Mouse (Mus musculus) mouse embryonic stem cell (cell line): Measurements from ENCODE around the gene Stn1.

ENCODE experiments used
- in situ Hi-C, 2 experiments: fragments of 300-500 bp; cut with MboI; formaldehyde crosslinking; loops; 1 replicate in 1 of 2; 3 replicates in 1 of 2; pipeline ENCODE4 v1.14.3; 2019 to 2020; ENCODE audit warnings: low sequenced_read_pairs in 2 of 2, low pct_unique_long_range_greater_than_20kb in 1 of 2, mixed read lengths in 1 of 2; ENCODE audit not compliant: unreplicated experiment in 1 of 2

Gene Stn1

DNA sequence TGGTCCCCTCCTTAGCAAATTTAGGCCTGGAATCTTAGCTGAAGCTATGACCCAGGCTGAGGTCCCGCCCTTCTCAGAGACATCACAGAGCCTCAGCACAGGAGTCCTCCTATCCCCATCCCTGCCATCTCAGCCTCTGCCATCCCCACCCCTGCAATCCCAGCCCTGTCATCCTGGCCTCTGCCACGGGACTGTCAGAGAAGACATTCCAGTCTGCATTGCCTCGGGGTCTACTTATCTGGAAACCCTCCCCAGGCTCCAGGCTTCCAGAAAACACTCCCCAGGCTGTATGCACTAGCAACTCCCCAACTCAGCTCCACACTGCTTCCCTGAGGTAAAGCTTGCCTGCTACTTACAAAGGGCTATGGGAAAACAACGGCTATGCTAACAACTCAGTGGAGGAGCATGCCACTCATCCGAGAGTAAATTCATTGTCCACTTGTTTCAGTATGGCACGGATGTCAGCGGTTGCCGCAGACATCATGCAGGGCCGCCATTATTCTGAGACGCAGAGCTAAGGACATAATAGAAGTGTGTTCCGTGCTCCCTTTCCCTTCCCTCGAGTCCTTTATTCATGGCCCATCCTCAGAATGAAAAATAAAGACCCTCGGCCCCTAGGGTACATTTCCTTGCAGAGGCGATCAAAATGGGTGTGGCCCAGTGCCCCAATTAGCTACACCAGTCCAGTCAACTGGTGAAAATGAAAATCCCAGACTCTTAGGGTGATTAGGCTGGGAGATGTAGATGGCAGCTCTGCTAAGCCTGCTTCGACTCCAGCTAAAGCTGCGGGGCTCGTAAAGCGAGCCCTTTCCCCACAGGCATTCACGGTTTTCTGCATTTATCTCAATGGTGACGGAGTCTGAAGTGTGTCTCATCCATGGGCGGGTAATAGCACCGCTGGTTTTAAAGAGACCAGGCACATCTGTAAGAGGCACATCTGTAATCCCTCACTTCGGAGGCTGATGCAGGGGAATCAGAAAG lies 44.0 kb downstream of the Stn1 start:
- in situ Hi-C loops: loop anchor here in 1 of 2 experiments (25.0 kb wide), 1 partner anchor 231 kb away; no protein-coding TSS in a partner anchor

DNA sequence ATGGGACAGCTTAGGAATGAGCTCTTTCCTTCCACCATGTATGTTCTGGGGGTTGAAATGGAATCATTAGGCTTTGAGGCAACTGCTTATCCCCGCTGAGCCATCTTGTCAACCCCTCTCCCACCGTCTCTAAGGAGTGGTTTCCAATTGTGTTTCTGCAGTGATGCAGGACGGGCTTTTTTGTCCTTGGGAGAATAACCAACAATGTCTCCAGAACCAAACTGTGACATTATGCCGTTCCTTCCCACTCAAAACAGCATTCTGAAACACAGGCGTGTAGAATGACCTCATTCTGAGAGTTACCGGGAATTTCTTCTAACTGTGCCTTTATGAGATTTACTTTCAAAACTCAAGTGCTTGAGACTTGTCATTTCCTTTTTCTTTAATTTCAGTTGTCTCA lies 44.9 kb downstream of the Stn1 start:
- in situ Hi-C loops: loop anchor here in 1 of 2 experiments (25.0 kb wide), 1 partner anchor 230 kb away; no protein-coding TSS in a partner anchor

DNA sequence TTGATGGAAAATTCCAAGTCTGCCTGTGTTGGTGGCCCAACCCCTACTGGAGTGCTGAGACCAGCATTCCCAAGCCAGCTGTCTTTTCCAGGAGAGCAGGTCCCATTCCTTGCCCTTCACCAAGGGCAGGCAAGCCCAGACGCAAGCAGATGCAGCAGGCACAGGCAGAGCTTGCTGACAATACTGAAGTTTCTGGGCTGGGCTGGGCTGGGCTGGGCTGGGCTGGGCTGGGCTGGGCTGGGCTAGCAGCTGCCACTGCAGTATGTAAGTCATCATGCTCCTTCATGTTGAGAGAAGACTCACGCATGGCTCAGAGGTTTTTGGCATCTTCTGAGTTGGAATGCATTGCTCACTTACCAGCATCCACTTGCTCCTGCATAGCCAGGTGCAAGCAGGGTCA lies 45.5 kb downstream of the Stn1 start:
- in situ Hi-C loops: loop anchor here in 1 of 2 experiments (25.0 kb wide), 1 partner anchor 230 kb away; no protein-coding TSS in a partner anchor

DNA sequence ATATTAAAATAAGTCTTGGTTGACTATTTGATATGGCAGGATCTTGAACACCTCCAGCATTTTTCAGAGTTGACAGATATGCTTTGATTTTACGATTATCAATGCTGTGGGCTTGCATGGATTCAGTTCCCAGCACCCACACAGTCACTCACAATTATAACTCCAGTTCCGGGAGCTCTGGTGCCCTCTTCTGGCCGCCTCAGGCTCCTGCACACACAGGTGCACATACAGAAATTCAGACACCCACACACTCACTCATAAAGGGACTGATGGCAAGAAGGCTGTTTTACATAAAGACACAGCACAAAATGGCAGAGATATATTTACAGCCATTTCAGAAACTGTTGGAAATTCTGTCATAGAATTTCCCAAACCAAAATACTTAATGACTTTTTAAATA lies 48.1 kb downstream of the Stn1 start:
- in situ Hi-C loops: loop anchor here (5.0 to 25.0 kb wide), 3 partner anchors 127 to 227 kb away; no protein-coding TSS in a partner anchor

DNA sequence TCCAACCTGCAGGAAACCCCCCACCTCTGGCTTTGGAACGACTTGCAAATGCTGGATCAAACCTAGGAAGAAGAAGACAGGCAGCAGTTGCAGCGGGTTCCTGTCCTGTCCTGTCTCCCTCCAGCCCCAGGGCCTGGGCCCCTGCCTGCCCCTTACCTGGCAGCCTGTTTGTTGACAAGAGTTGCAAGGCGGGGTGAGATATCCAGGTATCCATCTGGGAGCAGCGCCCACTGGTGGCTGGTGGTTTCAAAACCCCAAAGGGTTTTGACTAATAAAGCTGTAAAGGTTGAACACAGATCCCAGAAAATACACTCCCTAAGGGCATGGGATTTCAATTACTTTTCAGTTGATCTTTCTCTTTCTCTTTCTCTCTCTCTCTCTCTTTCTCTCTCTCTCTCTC lies 49.1 kb downstream of the Stn1 start:
- in situ Hi-C loops: loop anchor here (5.0 to 25.0 kb wide), 3 partner anchors 126 to 226 kb away; no protein-coding TSS in a partner anchor

DNA sequence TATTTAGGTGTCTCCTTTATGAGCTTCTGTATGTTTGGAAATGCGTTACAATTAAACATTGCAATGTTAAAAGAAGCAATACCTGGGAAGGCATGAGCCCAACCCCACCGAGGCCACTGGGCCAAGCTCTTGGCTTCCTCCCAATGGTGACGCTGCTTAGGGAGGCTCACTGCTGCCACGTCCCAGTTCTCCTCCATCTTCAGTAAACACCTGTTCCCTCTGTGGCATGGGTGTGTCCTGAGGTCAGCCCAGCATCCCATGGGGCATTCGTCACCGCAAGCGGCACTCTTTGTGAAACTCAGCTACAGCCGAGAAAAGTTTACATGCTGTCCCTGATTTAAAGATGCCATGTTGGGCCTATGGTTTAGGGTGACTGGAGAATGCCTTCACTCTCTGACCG lies 49.7 kb downstream of the Stn1 start:
- in situ Hi-C loops: loop anchor here (5.0 to 25.0 kb wide), 3 partner anchors 125 to 225 kb away; no protein-coding TSS in a partner anchor

DNA sequence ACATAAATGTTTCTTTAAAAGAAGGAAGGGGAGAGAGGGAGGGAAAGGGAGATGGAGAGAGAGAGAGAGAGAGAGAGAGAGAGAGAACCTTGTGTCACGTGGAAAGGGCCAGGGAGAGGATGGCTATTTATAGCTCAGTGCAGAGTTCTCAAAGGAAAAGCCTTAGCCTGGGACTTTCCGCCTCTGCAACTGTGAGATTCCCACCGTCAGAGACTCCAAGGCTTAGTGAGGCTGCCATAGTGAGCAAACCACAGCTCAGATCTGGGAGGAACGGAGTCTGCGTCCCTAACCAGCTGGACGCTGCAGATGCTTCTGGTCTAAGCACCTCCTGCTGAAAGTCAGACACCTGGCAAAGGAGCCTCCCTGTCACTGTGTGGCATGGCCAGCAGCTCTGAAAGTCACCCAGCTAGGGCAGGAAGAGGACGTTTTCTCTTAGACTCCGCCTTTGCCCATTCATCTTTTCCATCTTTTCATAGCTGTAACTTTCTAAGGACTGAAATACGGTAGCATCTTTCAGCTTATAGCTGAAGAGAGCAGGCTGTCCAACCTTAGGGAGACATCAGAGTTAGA lies 51.2 kb downstream of the Stn1 start:
- in situ Hi-C loops: loop anchor here (5.0 to 25.0 kb wide), 3 partner anchors 124 to 224 kb away; no protein-coding TSS in a partner anchor

DNA sequence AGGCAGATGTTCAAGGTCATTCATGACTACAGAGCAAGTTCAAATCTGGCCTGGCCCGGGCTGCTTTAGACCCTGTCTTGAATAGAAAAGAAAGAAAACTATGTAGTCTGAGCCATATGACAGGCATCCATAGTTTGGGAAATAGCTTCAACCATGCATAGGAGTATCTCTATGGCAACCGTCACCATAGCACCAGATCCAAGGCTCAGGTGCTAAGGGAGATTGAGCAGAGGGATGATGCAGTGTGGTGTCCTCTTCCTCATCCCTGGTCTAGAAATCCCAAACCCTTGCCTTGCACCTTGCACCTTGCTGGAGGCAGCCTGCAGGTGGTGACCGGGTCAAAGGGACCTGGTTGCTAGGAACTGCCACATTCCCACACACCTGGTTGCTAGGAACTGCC lies 53.2 kb downstream of the Stn1 start:
- in situ Hi-C loops: loop anchor here (10.0 to 25.0 kb wide), 2 partner anchors 209 to 222 kb away; no protein-coding TSS in a partner anchor

DNA sequence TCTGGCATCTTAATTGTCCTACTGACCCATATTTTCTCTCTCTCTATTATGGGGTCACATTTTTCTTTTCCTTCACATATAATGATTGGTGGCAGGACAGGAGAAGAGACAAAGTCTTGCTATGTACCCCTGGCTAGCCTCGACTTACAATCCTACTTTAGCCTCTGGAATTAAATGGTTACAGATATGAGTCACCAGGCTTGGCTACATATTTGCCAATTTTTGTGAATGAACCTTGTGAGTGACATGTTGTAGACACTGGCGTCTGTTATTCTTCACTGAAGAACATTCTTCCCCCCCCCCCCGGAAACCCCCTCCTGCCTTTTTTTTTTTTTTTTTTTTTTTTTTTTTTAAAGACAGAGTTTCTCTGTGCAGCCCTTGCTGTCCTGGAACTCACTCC lies 54.0 kb downstream of the Stn1 start:
- in situ Hi-C loops: loop anchor here (10.0 to 25.0 kb wide), 2 partner anchors 209 to 221 kb away; no protein-coding TSS in a partner anchor

DNA sequence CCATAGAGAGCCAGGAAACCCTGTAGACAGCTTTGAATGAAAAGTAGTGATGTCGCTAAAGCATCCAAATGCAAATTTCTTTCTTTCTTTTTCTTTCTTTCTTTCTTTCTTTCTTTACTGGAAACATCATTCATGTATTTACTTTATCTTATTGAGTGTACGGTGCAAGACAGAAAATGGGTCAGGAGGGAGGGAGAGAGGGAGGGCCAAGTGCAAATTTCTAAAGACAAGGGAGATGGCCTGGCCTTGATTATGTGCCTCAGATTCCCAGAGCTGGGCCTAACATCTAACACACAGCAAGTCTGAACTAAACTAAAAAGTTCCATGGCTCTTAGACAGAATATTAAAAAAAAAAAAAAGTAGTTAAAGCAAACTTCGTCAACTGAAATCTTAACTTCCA lies 63.9 kb downstream of the Stn1 start:
- in situ Hi-C loops: no loop called here

DNA sequence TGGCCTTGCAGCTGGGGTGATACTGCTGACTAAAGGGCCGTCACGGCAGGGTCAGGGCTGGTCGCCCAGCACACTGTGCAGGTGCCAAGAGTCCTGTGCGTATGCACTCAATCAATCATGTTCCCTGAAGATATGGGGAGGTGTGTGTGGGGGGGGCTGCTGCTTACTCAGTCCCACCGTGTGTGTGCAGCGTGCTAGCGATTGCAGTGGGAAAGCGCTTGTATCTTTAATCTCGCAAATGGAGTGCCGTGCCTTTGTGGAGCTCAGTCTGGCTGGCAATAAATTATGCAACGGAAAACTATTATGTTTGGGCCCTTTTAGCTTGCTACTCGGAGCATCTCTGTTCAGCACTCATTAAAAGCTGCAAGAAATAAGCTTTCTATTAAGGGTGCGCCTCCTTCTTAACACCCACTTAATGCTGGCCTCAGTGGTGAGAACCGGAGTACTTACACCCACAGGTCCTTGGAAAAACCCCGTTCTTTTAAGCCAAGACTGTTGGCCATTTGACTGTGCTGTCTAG lies 64.4 kb downstream of the Stn1 start:
- in situ Hi-C loops: no loop called here

DNA sequence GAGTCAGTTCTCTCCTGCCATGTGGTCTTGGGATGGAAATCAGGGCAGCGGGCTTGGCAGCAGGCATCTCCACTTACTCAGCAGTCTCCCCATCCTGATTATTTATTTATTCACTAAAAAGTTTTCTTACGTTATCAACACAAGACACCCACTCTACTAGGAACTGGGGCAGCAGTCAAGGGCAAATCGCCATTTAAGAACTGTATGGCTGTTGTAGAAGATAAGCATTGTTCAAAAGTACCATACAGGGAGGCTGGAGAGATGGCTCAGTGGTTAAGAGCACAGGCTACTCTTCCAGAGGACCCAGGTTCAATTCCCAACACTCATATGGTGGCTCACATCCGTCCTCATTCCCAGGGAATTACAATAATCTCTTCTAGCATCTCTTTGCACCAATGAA lies 65.5 kb downstream of the Stn1 start:
- in situ Hi-C loops: no loop called here

DNA sequence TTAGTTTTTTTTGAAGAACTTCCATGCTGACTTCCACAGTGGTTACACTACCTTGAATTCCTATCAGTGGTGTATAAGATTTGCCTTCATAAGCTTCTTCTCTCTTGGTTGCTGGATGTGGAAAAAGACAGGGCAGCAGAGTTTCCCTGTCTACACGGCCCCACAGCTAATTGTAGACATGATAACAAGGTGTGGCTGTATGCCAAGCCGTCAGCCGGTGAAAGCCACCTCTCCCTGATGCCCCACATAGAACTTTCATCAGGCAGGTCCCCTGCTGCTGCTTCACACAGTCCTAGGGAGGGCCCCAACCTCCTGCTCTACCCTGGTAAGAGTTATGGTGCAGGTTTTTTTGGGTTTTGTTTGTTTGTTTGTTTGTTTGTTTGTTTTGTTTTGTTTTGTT lies 68.6 kb downstream of the Stn1 start:
- in situ Hi-C loops: loop anchor here in 1 of 2 experiments (10.0 kb wide), 1 partner anchor 104 kb away; no protein-coding TSS in a partner anchor

DNA sequence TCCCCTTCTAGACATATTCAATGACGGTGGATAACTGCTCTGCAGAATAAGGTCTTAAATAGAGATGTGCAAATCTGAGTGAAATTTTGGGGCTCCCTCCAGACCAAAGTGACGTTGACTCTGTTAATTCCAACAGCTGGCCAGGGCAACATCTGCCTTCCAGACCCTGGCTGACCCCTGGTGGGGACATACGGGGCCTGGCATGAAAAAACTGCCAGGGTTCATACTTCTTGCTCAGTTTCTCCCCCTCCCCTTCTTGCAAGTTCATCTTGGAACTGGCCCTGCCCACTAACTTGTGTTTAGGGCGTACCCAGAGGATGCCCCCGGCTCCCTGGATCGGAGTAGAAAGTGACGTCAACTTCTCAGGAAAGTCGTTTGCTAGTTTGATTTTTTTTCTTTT lies 70.5 kb downstream of the Stn1 start:
- in situ Hi-C loops: loop anchor here in 1 of 2 experiments (10.0 kb wide), 1 partner anchor 102 kb away; no protein-coding TSS in a partner anchor

DNA sequence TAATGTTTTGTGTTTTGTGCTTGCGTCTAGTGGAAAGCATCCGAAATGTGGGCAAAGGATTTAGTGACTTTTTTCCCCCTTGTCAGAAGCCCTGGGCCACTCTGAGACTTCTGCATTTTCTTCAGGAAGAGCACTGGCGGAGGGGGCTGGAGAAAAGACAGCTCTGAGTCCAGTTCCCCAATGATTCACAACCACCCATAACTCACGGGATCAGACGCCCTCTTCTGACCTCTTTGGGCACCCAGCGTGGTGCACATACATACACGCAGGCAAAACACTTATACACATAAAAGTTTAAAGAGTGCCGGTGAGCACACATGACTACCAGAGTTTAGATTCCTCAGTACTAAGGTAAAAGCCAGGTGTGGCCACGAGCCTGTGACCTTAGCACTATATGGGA lies 71.8 kb downstream of the Stn1 start:
- in situ Hi-C loops: loop anchor here in 1 of 2 experiments (10.0 kb wide), 1 partner anchor 101 kb away; no protein-coding TSS in a partner anchor

DNA sequence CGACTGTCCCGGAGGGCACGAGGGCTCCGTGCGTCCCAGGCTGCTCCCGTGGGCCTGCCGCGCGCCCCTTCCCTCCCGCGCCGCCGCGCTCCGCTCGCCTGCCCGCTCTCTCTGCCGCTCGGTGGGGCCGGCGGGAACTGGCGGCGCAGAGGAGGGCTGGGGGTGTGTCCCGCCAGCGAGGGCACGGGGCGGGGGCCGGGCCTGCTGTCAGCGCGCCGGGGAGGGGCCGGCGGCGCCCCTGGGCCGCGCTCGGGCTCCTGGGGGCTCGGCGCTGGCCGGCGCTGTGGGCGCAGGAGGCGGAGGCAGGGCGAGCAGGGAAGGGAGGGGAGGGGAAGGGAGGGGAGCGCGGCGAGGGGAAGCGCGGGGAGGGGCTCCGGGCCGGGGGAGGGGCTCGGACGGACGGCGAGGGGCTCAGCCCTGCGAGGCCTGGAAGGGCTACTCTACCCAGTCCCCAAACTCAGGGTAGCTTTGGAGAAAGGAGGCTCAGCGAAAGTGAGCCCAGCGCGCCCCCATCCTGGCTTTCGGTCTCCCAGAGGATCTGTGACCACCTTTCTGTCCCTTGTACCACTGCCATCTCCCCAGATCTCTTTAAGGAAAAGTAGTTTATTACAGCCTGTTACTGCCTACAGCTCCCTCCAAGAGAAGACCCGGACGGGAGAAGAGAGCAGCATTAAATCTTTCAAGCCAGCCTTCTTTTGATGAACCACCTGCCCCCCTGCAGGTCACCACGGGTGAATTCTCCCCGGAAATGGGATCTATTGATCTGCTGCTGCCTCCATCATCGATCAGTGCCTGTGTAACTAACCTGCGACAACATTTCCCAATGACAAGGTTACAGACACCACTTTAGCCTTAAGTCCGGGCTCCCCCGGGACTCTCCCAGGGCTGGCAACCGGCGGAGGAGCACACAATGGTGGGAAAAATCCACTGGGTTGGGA lies 72.7 kb downstream of the Stn1 start, which contains the start of gene Sh3pxd2a:
Gene Sh3pxd2a, minus strand, starts transcription at position 98 of the 938 bp plus-strand sequence.
- in situ Hi-C loops: loop anchor here in 1 of 2 experiments (10.0 kb wide), 1 partner anchor 100 kb away; no protein-coding TSS in a partner anchor

DNA sequence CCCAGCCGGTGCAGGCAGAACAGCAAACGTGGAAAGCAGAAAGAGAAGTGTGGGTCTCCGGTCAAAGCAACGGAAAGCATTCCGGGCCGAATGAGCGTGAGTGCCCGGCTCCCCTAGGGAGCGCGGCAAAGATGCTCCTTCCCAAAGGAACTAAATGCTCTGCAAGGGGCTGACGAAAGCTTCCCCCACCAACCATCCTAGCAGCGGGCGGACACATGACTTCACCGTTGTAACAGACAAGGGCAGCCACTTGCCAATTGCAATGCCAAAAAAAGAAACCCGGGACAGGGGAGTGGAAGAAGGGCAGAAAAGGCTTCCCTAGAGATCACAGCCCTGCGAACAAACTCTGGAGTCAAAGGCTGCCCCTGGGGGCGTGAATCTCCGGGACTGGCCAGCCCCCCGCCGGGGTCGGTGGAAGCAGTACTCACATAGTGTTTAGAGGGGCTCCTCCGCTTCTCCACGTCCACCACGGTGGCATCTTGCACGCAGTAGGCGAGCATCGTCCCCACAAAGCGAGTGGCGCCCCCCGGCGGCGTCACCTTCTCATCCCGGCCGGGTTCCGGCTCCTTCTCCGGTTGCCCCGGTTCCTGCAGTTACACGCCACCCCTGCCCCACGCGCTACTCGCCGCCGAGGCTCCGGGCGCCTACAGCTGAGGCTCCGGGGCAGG lies 73.5 kb downstream of the Stn1 start:
- in situ Hi-C loops: loop anchor here in 1 of 2 experiments (10.0 kb wide), 1 partner anchor 99 kb away; no protein-coding TSS in a partner anchor
